Mouse (Mus musculus): ENCODE results near the gene Cyp2d40. TPM values are rescaled to one million over a fixed set of nuclear protein-coding genes. Genes with fewer than 3 reads are reported as not detected.
"Not testable (repeated sequence)": the region's sequence is repeated elsewhere in the genome, so short reads cannot be mapped to it uniquely, and the experiment has no call there.

The Cyp2d40 gene
- polyA plus RNA-seq, 1 experiment: not detected

DNA sequence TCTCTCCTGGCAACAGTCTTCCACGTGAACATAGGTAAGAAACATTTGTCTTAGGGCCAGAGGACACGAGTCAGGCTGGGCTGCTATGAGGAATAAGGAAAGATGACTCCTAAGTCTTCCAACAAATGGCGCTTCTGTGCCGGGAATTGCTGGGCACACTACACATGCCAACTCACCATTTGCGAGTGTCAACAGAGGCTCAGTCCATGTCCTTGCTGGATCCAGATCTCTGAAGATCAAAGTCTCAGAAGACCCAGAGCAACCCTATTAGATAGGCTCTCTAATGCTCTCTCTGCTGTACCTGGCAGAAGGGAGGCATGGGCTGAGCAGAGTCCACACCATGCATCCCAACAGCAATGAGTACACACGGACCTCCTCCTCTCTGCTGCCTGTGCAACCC lies 898 bp upstream of the Cyp2d40 start:
- no peaks in the 10 kb centered on the region for H3K4me1 ChIP-seq (ENCODE audit: control insufficient read depth, insufficient read depth, insufficient read length, low read length)
- H3K27ac ChIP-seq (replicated peaks; ENCODE audit: low read depth, low read length): no peak overlapping the region
- H3K4me3 ChIP-seq (ENCODE audit: insufficient read depth, low read depth, low read length): no peak overlapping the region

DNA sequence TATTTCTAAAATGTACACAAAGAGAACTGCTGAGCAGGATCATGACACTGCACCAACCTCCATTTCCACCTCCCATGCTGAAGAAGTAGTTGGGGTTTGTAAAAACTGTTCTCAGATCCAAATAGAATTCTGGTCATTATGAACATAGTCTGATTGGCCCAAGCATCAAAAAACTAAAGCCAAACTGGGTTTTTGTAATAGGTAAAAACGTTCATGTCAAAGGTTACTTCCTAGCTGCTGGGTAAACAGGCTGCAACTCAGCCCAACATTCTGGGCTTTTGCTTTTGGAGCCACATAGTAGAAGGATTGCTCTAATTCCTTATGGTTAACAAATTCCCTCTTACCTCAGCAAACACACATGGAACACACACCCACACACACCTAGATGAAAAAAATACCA lies 15.8 kb downstream of the Cyp2d40 start:
- Histone ChIP-seq H3K4me3 (ENCODE audit: insufficient read depth, low read depth, low read length) (no peak overlapping the region), H3K4me1 (ENCODE audit: control insufficient read depth, insufficient read depth, insufficient read length, low read length) (no peaks in the 10 kb centered on the region), H3K27ac (replicated peaks; ENCODE audit: low read depth, low read length) (no peak overlapping the region)

DNA sequence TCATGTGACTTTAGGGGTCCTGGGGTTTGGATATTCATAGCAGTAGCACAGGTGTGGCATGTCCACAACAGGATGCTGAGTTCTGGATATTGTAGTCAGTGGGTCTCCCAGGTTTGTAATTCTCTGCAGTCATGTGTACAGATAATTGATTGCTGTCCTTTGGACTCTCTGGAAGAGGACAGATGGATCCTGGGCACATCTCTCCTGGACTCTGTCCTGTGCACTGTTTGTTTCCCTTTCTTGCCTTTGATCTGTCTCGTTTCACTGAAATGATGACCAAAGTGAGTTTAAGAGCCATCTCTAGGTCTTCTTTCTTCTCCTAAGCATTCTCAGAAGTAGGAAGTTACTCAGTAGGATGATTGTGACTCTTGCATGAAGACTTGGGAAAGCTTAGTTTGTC lies 16.5 kb downstream of the Cyp2d40 start:
- Histone ChIP-seq H3K4me3 (ENCODE audit: insufficient read depth, low read depth, low read length) (no peak overlapping the region), H3K4me1 (ENCODE audit: control insufficient read depth, insufficient read depth, insufficient read length, low read length) (no peaks in the 10 kb centered on the region), H3K27ac (replicated peaks; ENCODE audit: low read depth, low read length) (no peak overlapping the region)

DNA sequence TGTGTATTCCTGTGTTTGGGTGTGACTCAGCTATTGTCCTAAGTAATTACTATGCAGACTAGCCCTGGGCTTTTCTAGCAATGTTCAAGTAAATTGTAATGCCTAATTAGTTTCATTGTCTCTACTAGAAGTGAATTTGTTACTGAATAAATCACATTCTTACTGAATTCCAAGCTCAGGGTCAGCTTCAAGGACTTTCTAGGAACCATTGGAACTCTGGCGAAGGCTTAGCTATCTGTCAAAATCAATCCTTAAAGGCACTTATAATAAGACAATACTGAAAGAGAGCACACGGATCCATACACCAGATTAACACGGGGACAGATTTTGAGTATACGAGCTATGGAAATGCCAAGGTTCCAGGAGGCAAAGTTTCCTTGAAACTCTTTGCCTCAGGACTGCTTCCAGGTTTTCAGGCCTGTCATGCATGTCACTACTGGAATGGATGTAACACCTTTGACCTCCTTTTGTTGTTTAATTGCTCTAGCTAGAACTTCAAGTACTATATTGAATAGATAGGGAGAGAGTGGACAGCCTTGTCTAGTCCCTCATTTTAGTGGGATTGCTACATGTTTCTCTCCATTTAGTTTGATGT lies 30.6 kb downstream of the Cyp2d40 start:
- H3K4me1 ChIP-seq (ENCODE audit: control insufficient read depth, insufficient read depth, insufficient read length, low read length); H3K4me3 ChIP-seq (ENCODE audit: insufficient read depth, low read depth, low read length); H3K27ac ChIP-seq (replicated peaks; ENCODE audit: low read depth, low read length): not testable (repeated sequence)

Other genes with a start within 250 kb of the Cyp2d40 start
- gene Cyp2d12, start 209.1 kb downstream of the Cyp2d40 start, polyA plus RNA-seq (2012; ENCODE audit: insufficient read depth, insufficient read length, missing spikeins): not detected in 2 replicates
- not detected in 2 replicates for gene Cyp2d34, start 143.2 kb downstream of the Cyp2d40 start, polyA plus RNA-seq (2012; ENCODE audit: insufficient read depth, insufficient read length, missing spikeins)
- not detected in 2 replicates for gene Cyp2d26, start 30.1 kb upstream of the Cyp2d40 start, polyA plus RNA-seq (2012; ENCODE audit: insufficient read depth, insufficient read length, missing spikeins)
- gene Tcf20, start 223.7 kb upstream of the Cyp2d40 start, polyA plus RNA-seq (2012; ENCODE audit: insufficient read depth, insufficient read length, missing spikeins): 15.4 and 18.2 TPM in 2 replicates

Data from brown adipose tissue, adult 24 weeks (tissue).